Mouse (Mus musculus): ENCODE measurements around the gene Rasgrf1.

Rasgrf1 gene

GRCm38 (mm10) chr9:89909131-89910010, at the start of gene Rasgrf1:
Gene Rasgrf1 (plus strand): TSS chr9:89909908.
- DNase-seq (ENCODE audit: low read depth, low spot score) = peak; percentile 75

- no peak for DNase-seq (ENCODE audit: low read depth, low spot score)
These were observed 49.6 kb upstream of the Rasgrf1 start for GRCm38 (mm10) chr9:89860145-89860544.

GRCm38 (mm10) chr9:89860584-89860983, 49.1 kb upstream of the Rasgrf1 start:
- no peak for DNase-seq (ENCODE audit: low read depth, low spot score)

- DNase-seq (ENCODE audit: low read depth, low spot score) = no peak
These were observed 42.6 kb upstream of the Rasgrf1 start for GRCm38 (mm10) chr9:89867141-89867540.

GRCm38 (mm10) chr9:89868093-89868729, 41.5 kb upstream of the Rasgrf1 start:
- peak; percentile 84 for DNase-seq (ENCODE audit: low read depth, low spot score)

GRCm38 (mm10) chr9:89869594-89869993, 40.1 kb upstream of the Rasgrf1 start:
- DNase-seq (ENCODE audit: low read depth, low spot score) = no peak

- DNase-seq (ENCODE audit: low read depth, low spot score) = no peak
These were observed 39.1 kb upstream of the Rasgrf1 start for GRCm38 (mm10) chr9:89870531-89871150.

GRCm38 (mm10) chr9:89872137-89872536, 37.6 kb upstream of the Rasgrf1 start:
- no peak for DNase-seq (ENCODE audit: low read depth, low spot score)

- DNase-seq (ENCODE audit: low read depth, low spot score) = no peak
These were observed 35.3 kb upstream of the Rasgrf1 start for GRCm38 (mm10) chr9:89874434-89874833.

- DNase-seq (ENCODE audit: low read depth, low spot score) = no peak
These were observed 34.2 kb upstream of the Rasgrf1 start for GRCm38 (mm10) chr9:89875551-89875950.

GRCm38 (mm10) chr9:89878471-89879020, 31.2 kb upstream of the Rasgrf1 start:
- no peak for DNase-seq (ENCODE audit: low read depth, low spot score)

GRCm38 (mm10) chr9:89879574-89879973, 30.1 kb upstream of the Rasgrf1 start:
- peak; percentile 70 for DNase-seq (ENCODE audit: low read depth, low spot score)

GRCm38 (mm10) chr9:89881552-89881951, 28.2 kb upstream of the Rasgrf1 start:
- DNase-seq (ENCODE audit: low read depth, low spot score) = no peak

- no peak for DNase-seq (ENCODE audit: low read depth, low spot score)
These were observed 27.1 kb upstream of the Rasgrf1 start for GRCm38 (mm10) chr9:89882583-89882982.

GRCm38 (mm10) chr9:89885701-89886218, 23.9 kb upstream of the Rasgrf1 start:
- no peak for DNase-seq (ENCODE audit: low read depth, low spot score)

GRCm38 (mm10) chr9:89891534-89892293, 18.0 kb upstream of the Rasgrf1 start:
- no peak for DNase-seq (ENCODE audit: low read depth, low spot score)

GRCm38 (mm10) chr9:89892540-89893188, 17.0 kb upstream of the Rasgrf1 start:
- no peak for DNase-seq (ENCODE audit: low read depth, low spot score)

- DNase-seq (ENCODE audit: low read depth, low spot score) = peak; percentile 86
These were observed 9.4 kb upstream of the Rasgrf1 start for GRCm38 (mm10) chr9:89900111-89900824.

GRCm38 (mm10) chr9:89901184-89901583, 8.5 kb upstream of the Rasgrf1 start:
- DNase-seq (ENCODE audit: low read depth, low spot score) = no peak

GRCm38 (mm10) chr9:89902813-89903212, 6.9 kb upstream of the Rasgrf1 start:
- no peak for DNase-seq (ENCODE audit: low read depth, low spot score)
